Mouse (Mus musculus) stomach, postnatal 0 days (tissue): Measurements from ENCODE around the gene Rsph3b.
"Not testable (repeated sequence)": the region's sequence is repeated elsewhere in the genome, so short reads cannot be mapped to it uniquely, and the experiment has no call there.

ENCODE experiments used
- CTCF ChIP-seq: IDR thresholded peaks from 2 replicates; pipeline ENCODE4 v1.5.1; 2016; ENCODE audit warnings: antibody characterized with exemption, low read depth, mild to moderate bottlenecking, moderate library complexity
- EP300 ChIP-seq: optimal IDR thresholded peaks from 2 replicates; pipeline ENCODE3; 2016; ENCODE audit warnings: antibody characterized with exemption

- TF ChIP-seq CTCF, EP300: not testable (repeated sequence)
These were observed 37.6 kb upstream of the Rsph3b start for GRCm38 (mm10) chr17:6986118-6986517.
